Mouse (Mus musculus) cerebellum, adult (tissue): ENCODE results near the gene Zfp947.
"Not testable (repeated sequence)": the region's sequence is repeated elsewhere in the genome, so short reads cannot be mapped to it uniquely, and the experiment has no call there.

ENCODE experiments used
- ATAC-seq: cut with Nextera tagmentation; 2 replicates; pipeline ENCODE4 v1.9.2; 2017; ENCODE audit warnings: mild to moderate bottlenecking, moderate library complexity, mixed read lengths; ENCODE audit not compliant: insufficient number of reproducible peaks, low FRiP score, low TSS enrichment

Zfp947 gene

DNA sequence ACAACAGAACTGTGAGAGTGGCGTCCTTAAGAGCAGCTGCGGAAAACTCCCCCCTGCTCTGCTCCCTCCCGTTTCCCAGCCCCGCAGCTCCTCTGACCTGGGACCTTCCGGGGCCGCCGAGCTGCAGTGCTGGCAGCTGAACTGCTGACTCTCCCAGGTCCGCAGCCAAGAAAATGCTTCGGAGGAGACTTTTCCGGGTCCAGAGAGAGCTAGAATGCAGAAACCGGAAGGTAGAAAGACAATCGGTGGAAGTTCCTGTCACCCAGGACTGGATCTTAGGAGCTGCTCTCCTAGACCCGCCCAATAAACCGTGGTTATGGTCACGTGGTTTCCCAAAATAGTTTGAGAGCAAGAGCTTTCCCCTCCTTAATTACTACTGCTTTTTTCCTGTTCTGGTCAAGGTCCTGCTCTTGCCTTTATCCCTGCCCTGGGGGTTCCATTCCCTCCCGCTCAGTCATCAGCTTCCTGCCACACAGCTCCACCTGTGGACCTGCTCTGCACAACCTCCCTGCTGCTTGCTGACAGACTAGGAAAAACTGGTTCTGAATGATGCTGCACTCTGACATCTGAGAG, at the start of gene Zfp947:
Zfp947 (minus strand) TSS at position 469 of the 573 bp plus-strand sequence.
- peak; percentile 61; the same call in 1 of the 2 replicates for ATAC-seq

DNA sequence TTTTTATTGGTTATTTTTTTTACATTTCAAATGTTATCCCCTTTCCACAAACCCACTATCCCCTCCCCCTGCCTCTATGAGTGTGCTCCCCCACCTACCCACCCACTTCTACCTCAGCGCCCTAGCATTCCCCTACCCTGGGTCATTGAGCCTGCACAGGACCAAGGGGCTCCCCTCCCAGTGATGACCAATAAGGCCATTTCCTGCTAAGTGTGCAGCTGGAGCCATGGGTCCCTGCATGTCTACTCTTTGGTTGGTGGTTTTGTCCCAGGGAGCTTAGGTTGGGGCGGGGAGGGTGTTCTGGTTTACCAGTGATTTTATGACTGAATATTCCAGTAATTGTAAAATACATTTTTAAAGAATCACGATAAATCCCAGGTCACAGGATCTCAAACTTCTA, 686 bp downstream of the Zfp947 start:
- ATAC-seq = not testable (repeated sequence)

GRCm38 (mm10) chr17:22153951-22154350, 12.0 kb downstream of the Zfp947 start:
- not testable (repeated sequence) for ATAC-seq

GRCm38 (mm10) chr17:22118770-22119169, 47.2 kb downstream of the Zfp947 start:
- no peak for ATAC-seq
